Mouse (Mus musculus) liver, adult 2 months (tissue): ENCODE results near the gene Sco1.

Source experiments
- CTCF ChIP-seq: fragments of 200-500 bp; IDR thresholded peaks from 2 replicates; pipeline ENCODE4 v1.5.1; 2011; ENCODE audit warnings: low read depth, low read length, control low read depth
- POLR2A ChIP-seq: fragments of 200-500 bp; IDR thresholded peaks from 2 replicates; pipeline ENCODE4 v1.6.1; 2011; ENCODE audit warnings: low read length, control low read depth; ENCODE audit not compliant: insufficient read depth; ENCODE audit errors: extremely low read depth

DNA sequence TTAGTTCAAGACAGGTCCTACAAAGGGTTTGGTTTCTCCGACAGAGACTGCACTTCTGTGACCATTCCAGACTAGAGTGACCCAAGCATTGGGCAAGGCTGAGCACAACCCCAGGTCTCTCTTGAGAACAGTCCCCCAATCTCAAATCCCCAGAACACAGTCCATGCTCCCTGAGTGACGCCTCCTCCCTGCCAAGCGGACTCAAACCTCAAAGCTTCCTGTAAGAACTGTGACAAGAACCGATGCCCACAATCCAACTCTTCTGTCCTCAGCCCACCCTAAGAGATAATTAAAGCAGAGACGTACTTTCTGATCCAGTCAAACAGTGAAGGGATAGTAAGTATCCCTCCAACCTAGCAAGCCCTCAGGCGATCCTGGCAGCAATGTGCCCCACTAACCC lies 60.9 kb downstream of the Sco1 start:
- TF ChIP-seq CTCF (no peak), POLR2A (no peak)
